Mouse (Mus musculus) liver, embryonic 11.5 days (tissue): ENCODE measurements around the gene Card6. TPM values are rescaled to one million over a fixed set of nuclear protein-coding genes. Genes with fewer than 3 reads are reported as not detected.

ENCODE experiments used
- ATAC-seq: fragments of 200-750 bp; cut with Nextera tagmentation; replicated peaks from 2 replicates; pipeline ENCODE4 v1.8.0; 2017; ENCODE audit warnings: moderate number of reproducible peaks, mild to moderate bottlenecking, moderate TSS enrichment, moderate library complexity; ENCODE audit not compliant: low FRiP score
- DNase-seq: peaks from one replicate; pipeline ENCODE4 v3.0.0-alpha.2; 2017; ENCODE audit warnings: low spot score
- H3K27ac ChIP-seq: fragments of 300-500 bp; sonication (generic); 2 replicates; pipeline ENCODE4 v1.5.1; 2014; ENCODE audit warnings: mild to moderate bottlenecking, low read depth, low read length, control low read depth
- H3K27me3 ChIP-seq: fragments of 300-500 bp; sonication (generic); replicated peaks from 2 replicates; pipeline ENCODE4 v1.6.1; 2014; ENCODE audit warnings: low read length, mixed read lengths; ENCODE audit not compliant: control insufficient read depth, insufficient read depth
- H3K36me3 ChIP-seq: fragments of 300-500 bp; sonication (generic); 2 replicates; pipeline ENCODE4 v1.6.1; 2014; ENCODE audit warnings: mild to moderate bottlenecking, low read length, moderate library complexity, mixed read lengths; ENCODE audit not compliant: control insufficient read depth, insufficient read depth
- H3K4me1 ChIP-seq: fragments of 300-500 bp; sonication (generic); replicated peaks from 2 replicates; pipeline ENCODE4 v1.6.1; 2014; ENCODE audit warnings: low read length, mixed read lengths; ENCODE audit not compliant: control insufficient read depth, insufficient read depth
- H3K4me2 ChIP-seq: fragments of 300-500 bp; sonication (generic); 2 replicates; pipeline ENCODE4 v1.6.1; 2014; ENCODE audit warnings: mild to moderate bottlenecking, control low read depth, moderate library complexity
- H3K4me3 ChIP-seq: fragments of 300-500 bp; sonication (generic); 2 replicates; pipeline ENCODE4 v1.5.1; 2014; ENCODE audit warnings: low read depth, low read length, control low read depth
- H3K9ac ChIP-seq: fragments of 300-500 bp; sonication (generic); 2 replicates; pipeline ENCODE4 v1.6.1; 2014; ENCODE audit warnings: low read depth, low read length, control low read depth
- H3K9me3 ChIP-seq: fragments of 300-500 bp; sonication (generic); 2 replicates; pipeline ENCODE4 v1.6.1; 2016; ENCODE audit warnings: low read length, inconsistent platforms, mixed read lengths; ENCODE audit not compliant: control insufficient read depth
- WGBS: fragments of 180-500 bp; shearing (Covaris S2); extraction: QIAGEN DNeasy Blood & Tissue Kit; methylation state at CpG from one replicate; pipeline ENCODE4 v1.1.7; 2014; 5-methylcytosine and 5-hydroxymethylcytosine counted together
- polyA plus RNA-seq: library from polyadenylated mRNA; unstranded; fragments of >200 nt; fragmentation: Nextera tagmentation; extraction: Ambion mirVana; gene quantifications from 2 replicates; pipeline ENCODE4 v1.2.1, GENCODE M21; 2014

The Card6 gene
- polyA plus RNA-seq, 1 experiment from 2014 or later = 1.3 TPM

GRCm38 (mm10) chr15:5144021-5144778 is 35.9 kb upstream of the Card6 start:
- peak overlapping the region; percentile 94 for H3K9ac ChIP-seq
- peak overlapping the region; percentile 94 for H3K27ac ChIP-seq
- ATAC-seq (peak; percentile 40), DNase-seq (peak; percentile 83)
- no peaks in the 10 kb centered on the region for H3K36me3 ChIP-seq
- H3K4me1 ChIP-seq = peaks cover 37% of the 10 kb centered on the region
- no peaks in the 10 kb centered on the region for H3K9me3 ChIP-seq
- no peaks in the 10 kb centered on the region for H3K27me3 ChIP-seq
- WGBS = 1% methylated on average over 51 of the region's 61 CpGs
- peak overlapping the region; percentile 80 for H3K4me2 ChIP-seq
- H3K4me3 ChIP-seq = peak overlapping the region; percentile 98

GRCm38 (mm10) chr15:5143361-5144020 is 35.2 kb upstream of the Card6 start, which contains the start of gene Prkaa1:
Gene Prkaa1 (plus strand): TSS chr15:5143861.
- under 1% methylated on average over 55 of the region's 80 CpGs for WGBS
- ATAC-seq = peak; percentile 75

DNA sequence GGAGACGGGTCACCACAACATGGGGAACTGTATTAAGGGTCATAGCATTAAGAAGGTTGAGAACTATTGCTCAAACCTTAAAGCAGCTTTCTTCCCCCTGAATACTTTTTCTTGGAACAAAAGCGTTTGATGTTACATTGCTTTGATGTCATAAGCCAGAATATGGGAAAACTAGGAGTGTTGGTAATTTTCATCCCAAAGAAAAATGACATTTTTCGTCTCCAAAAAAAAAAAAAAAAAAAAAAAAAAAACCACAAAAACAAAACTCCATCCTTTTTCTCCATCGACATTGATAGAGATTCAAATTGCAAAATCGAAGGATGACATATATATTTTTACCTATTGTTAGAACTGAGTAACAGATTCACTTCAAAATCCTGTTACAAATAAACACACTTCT is 34.4 kb upstream of the Card6 start:
- H3K27ac ChIP-seq = 0 out of 2 replicates have a peak overlapping the region, but pooled peaks have one; percentile 67
- WGBS = 68% methylated on average over 5 of the region's 5 CpGs

More at GRCm38 (mm10) chr15:5143361-5144020, 35.2 kb upstream of the Card6 start, which contains the start of gene Prkaa1:
- Histone ChIP-seq H3K9me3 (no peaks in the 10 kb centered on the region), H3K4me2 (peak within 1 kb of the TSS; percentile 80), H3K27me3 (no peaks in the 10 kb centered on the region), H3K36me3 (no peaks in the 10 kb centered on the region), H3K4me1 (peaks cover 36% of the 10 kb centered on the region), H3K27ac (peak within 1 kb of the TSS; percentile 94), H3K9ac (peak within 1 kb of the TSS; percentile 94), H3K4me3 (peak within 1 kb of the TSS; percentile 98)
- peak; percentile 66 for DNase-seq

GRCm38 (mm10) chr15:5142047-5142446 is 33.7 kb upstream of the Card6 start:
- no peaks in the 10 kb centered on the region for H3K27me3 ChIP-seq
- 35% methylated on average over 5 of the region's 5 CpGs for WGBS
- H3K9ac ChIP-seq = no peak overlapping the region
- peak overlapping the region; percentile 32 for H3K4me2 ChIP-seq
- peak overlapping the region; percentile 67 for H3K27ac ChIP-seq
- peaks cover 34% of the 10 kb centered on the region for H3K4me1 ChIP-seq
- no peak for ATAC-seq
- H3K9me3 ChIP-seq = no peaks in the 10 kb centered on the region
- no peaks in the 10 kb centered on the region for H3K36me3 ChIP-seq
- DNase-seq = no peak
- no peak overlapping the region for H3K4me3 ChIP-seq

More for the DNA sequence above, 34.4 kb upstream of the Card6 start:
- DNase-seq (no peak), ATAC-seq (no peak)
- no peak overlapping the region; the same call in 1 of the 2 replicates for H3K4me3 ChIP-seq
- H3K4me1 ChIP-seq = peaks cover 36% of the 10 kb centered on the region
- H3K4me2 ChIP-seq = peak overlapping the region; percentile 80
- no peaks in the 10 kb centered on the region for H3K36me3 ChIP-seq
- no peak overlapping the region for H3K9ac ChIP-seq
- H3K9me3 ChIP-seq = no peaks in the 10 kb centered on the region
- H3K27me3 ChIP-seq = no peaks in the 10 kb centered on the region

- Histone ChIP-seq H3K27ac (peak overlapping the region; percentile 93), H3K27me3 (no peaks in the 10 kb centered on the region), H3K4me1 (peaks cover 30% of the 10 kb centered on the region), H3K4me2 (peak overlapping the region; percentile 44), H3K9ac (no peak overlapping the region), H3K36me3 (no peaks in the 10 kb centered on the region), H3K9me3 (no peaks in the 10 kb centered on the region), H3K4me3 (no peak overlapping the region)
- peak; percentile 78 for ATAC-seq
- DNase-seq = no peak
Measured at GRCm38 (mm10) chr15:5140357-5140756, 32.0 kb upstream of the Card6 start.

DNA sequence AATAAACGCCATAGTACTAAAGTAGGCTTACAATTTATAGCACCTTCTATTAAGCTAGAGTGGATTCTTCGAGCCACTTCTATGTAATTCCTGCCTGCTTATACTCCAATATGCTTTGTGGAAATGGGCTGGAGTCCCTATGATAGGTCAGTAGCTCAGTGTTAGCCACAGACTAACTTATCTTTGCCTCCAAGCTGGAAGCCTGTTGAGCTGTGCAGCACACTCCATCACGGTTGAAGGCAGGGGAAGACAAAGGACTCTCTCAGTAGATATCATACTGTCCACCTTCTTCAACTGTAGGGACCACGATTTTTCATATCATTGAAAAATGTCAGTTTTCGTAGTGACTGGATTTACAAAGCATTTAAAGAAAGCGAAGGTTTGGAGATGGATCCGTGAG is 31.5 kb upstream of the Card6 start:
- Histone ChIP-seq H3K4me2 (peak overlapping the region; percentile 44), H3K9ac (no peak overlapping the region; the same call in 1 of the 2 replicates), H3K27ac (peak overlapping the region; percentile 93), H3K4me3 (no peak overlapping the region), H3K27me3 (no peaks in the 10 kb centered on the region), H3K36me3 (no peaks in the 10 kb centered on the region), H3K9me3 (no peaks in the 10 kb centered on the region), H3K4me1 (peaks cover 26% of the 10 kb centered on the region)
- ATAC-seq (peak; percentile 89), DNase-seq (no peak)
- 37% methylated on average over 7 of the region's 7 CpGs for WGBS

- Histone ChIP-seq H3K27ac (peak overlapping the region; percentile 93), H3K9ac (peak overlapping the region; percentile 32; the same call in 1 of the 2 replicates), H3K9me3 (no peaks in the 10 kb centered on the region), H3K36me3 (no peaks in the 10 kb centered on the region), H3K27me3 (no peaks in the 10 kb centered on the region), H3K4me1 (peaks cover 24% of the 10 kb centered on the region), H3K4me2 (peak overlapping the region; percentile 44), H3K4me3 (no peak overlapping the region)
- ATAC-seq = peak; percentile 10; the same call in 1 of the 2 replicates
- 50% methylated on average over 2 of the region's 2 CpGs for WGBS
- no peak for DNase-seq
Measured at GRCm38 (mm10) chr15:5139366-5139765, 31.0 kb upstream of the Card6 start.

DNA sequence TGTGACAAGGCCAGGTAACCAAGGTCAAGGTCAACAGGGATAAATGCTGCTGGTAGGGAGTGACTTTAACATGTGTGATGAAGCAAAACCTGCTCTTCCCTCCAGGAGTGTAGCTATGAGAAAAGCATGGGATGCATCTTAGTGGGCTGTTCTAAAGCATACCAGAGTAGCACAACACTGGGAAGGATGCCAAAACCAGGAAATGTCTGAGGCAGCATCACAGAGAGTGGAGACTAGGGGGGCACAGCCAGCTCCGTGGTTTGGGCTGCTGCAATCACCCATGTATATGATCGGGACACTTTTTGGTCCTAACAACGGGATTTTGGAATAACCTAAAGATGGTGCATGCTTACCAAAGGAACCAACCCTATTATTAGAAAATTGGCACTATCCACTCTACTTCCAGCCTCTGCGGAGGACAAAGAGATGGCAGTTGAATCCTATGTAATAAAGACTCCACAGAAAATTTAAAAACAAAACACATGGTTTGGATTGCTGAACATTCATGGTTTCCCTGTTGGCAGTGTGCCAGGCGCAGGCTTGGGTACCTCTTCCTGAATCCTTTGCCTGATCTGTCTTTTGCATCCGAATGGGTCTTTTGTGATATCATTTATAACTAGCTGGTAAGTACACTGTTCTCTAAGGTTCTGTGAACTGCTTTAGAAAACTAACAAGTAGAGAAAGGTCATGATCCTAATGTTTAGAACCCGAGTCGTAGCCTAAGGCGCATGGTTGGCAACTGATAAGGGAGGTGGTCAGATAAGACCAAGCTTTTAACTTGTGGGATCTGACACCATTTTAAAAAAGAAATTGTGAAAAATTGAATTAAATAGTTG is 29.9 kb upstream of the Card6 start:
- no peaks in the 10 kb centered on the region for H3K9me3 ChIP-seq
- H3K4me1 ChIP-seq = peaks cover 24% of the 10 kb centered on the region
- 0 out of 2 replicates have a peak, but pooled peaks have one; percentile 19 for ATAC-seq
- no peaks in the 10 kb centered on the region for H3K36me3 ChIP-seq
- DNase-seq = no peak
- H3K4me2 ChIP-seq = no peak overlapping the region
- H3K4me3 ChIP-seq = no peak overlapping the region
- 51% methylated on average over 9 of the region's 9 CpGs for WGBS
- H3K27me3 ChIP-seq = no peaks in the 10 kb centered on the region
- no peak overlapping the region for H3K9ac ChIP-seq
- H3K27ac ChIP-seq = peak overlapping the region; percentile 2; the same call in 1 of the 2 replicates
